Comparison of ENCODE assay signal across 16 mouse cellular contexts in genomic region chr2:68434576-68434975, GRCm38 (mm10). TPM values are rescaled to one million over a fixed set of nuclear protein-coding genes. Genes with fewer than 3 reads are reported as not detected.
DNase-seq lines count a peak whose midpoint lies in the region; ATAC-seq and TF ChIP-seq lines count a peak whose summit lies in the region.
"Had no signal": no experiment of that assay in that cellular context is flagged by ENCODE, and none has a peak within 500 bp of the region (broad histone marks: within the 10 kb centered on the region; RNA-seq: fewer than 3 reads in every experiment).

No protein-coding gene starts in this region.

- H3K4me1 ChIP-seq in heart, embryonic 11.5 days (ENCODE audit: control insufficient read depth, insufficient read depth, low read length), result peaks cover 67% of the 10 kb centered on the region
- H3K4me1 ChIP-seq in midbrain, embryonic 11.5 days (ENCODE audit: control insufficient read depth, insufficient read depth, low read length), result peaks cover 17% of the 10 kb centered on the region
- H3K4me1 ChIP-seq in midbrain, postnatal 0 days (ENCODE audit: insufficient read depth, low read length), result no peaks in the 10 kb centered on the region; the same call in 1 of the 2 replicates
- H3K4me1 ChIP-seq in heart, embryonic 16.5 days (ENCODE audit: control insufficient read depth, insufficient read depth, low read length), result peaks cover 75% of the 10 kb centered on the region

- no peak overlapping the region for H3K4me3 ChIP-seq in heart, embryonic 11.5 days (ENCODE audit: low read depth, low read length)
- H3K4me3 ChIP-seq in midbrain, embryonic 11.5 days (ENCODE audit: low read depth, low read length), result no peak overlapping the region
- H3K4me3 ChIP-seq in midbrain, postnatal 0 days (ENCODE audit: low read depth, low read length), result no peak overlapping the region
- H3K4me3 ChIP-seq in heart, embryonic 16.5 days (ENCODE audit: low read length), result no peak overlapping the region
- H3K4me3 ChIP-seq: embryonic facial prominence, embryonic 12.5 days; forebrain, embryonic 12.5 days; hindbrain, embryonic 15.5 days; kidney, embryonic 15.5 days; liver, embryonic 12.5 days; myocyte had no signal

- no peaks in the 10 kb centered on the region for H3K36me3 ChIP-seq in heart, embryonic 11.5 days (ENCODE audit: control insufficient read depth, insufficient read depth, low read length)
- no peaks in the 10 kb centered on the region for H3K36me3 ChIP-seq in midbrain, embryonic 11.5 days (ENCODE audit: control insufficient read depth, insufficient read depth, low read length)
- no peaks in the 10 kb centered on the region for H3K36me3 ChIP-seq in midbrain, postnatal 0 days (ENCODE audit: insufficient read depth, low read length)
- H3K36me3 ChIP-seq in heart, embryonic 16.5 days (ENCODE audit: control insufficient read depth, insufficient read depth), result no peaks in the 10 kb centered on the region
- H3K36me3 ChIP-seq in splenic B cell, adult 2 months (ENCODE audit: control insufficient read depth, insufficient read depth, low read length, poor library complexity, severe bottlenecking), result no peaks in the 10 kb centered on the region
- H3K36me3 ChIP-seq: embryonic facial prominence, embryonic 12.5 days; forebrain, embryonic 12.5 days; hindbrain, embryonic 15.5 days; kidney, embryonic 15.5 days; liver, embryonic 12.5 days had no signal

- no peak overlapping the region for H3K9ac ChIP-seq in heart, embryonic 11.5 days (ENCODE audit: low read depth, low read length)
- H3K9ac ChIP-seq in midbrain, embryonic 11.5 days (ENCODE audit: low read length), result no peak overlapping the region
- no peak overlapping the region for H3K9ac ChIP-seq in midbrain, postnatal 0 days (replicated peaks; ENCODE audit: low read length, poor library complexity, severe bottlenecking)
- H3K9ac ChIP-seq in heart, embryonic 16.5 days (ENCODE audit: low read length), result 0 out of 2 replicates have a peak overlapping the region, but pooled peaks have one; percentile 9
- H3K9ac ChIP-seq: embryonic facial prominence, embryonic 12.5 days; forebrain, embryonic 12.5 days; hindbrain, embryonic 15.5 days; kidney, embryonic 15.5 days; liver, embryonic 12.5 days had no signal

- ATAC-seq in heart, embryonic 11.5 days (replicated peaks; ENCODE audit: insufficient number of reproducible peaks, low FRiP score, low TSS enrichment), result no peak
- ATAC-seq in midbrain, embryonic 11.5 days (ENCODE audit: low FRiP score), result no peak
- no peak for ATAC-seq in midbrain, postnatal 0 days (ENCODE audit: low FRiP score)
- ATAC-seq in heart, embryonic 16.5 days (replicated peaks; ENCODE audit: extremely low read depth, insufficient read depth, low FRiP score), result no peak
- ATAC-seq: liver, embryonic 12.5 days had no signal

- H3K9me3 ChIP-seq in heart, embryonic 11.5 days (replicated peaks; ENCODE audit: control insufficient read depth, low read length), result no peaks in the 10 kb centered on the region
- no peaks in the 10 kb centered on the region for H3K9me3 ChIP-seq in midbrain, embryonic 11.5 days (ENCODE audit: control insufficient read depth, low read length)
- no peaks in the 10 kb centered on the region for H3K9me3 ChIP-seq in midbrain, postnatal 0 days (ENCODE audit: low read length)
- H3K9me3 ChIP-seq in heart, embryonic 16.5 days (replicated peaks; ENCODE audit: control insufficient read depth, low read length), result no peaks in the 10 kb centered on the region
- H3K9me3 ChIP-seq: embryonic facial prominence, embryonic 12.5 days; forebrain, embryonic 12.5 days; hindbrain, embryonic 15.5 days; kidney, embryonic 15.5 days; liver, embryonic 12.5 days had no signal

- no peak for TF ChIP-seq CTCF in midbrain, postnatal 0 days (IDR thresholded peaks at IDR 0.05)

- 0 out of 2 replicates have a peak overlapping the region, but pooled peaks have one; percentile 55 for H3K27ac ChIP-seq in heart, embryonic 11.5 days (ENCODE audit: low read depth, low read length)
- H3K27ac ChIP-seq in midbrain, embryonic 11.5 days (ENCODE audit: low read depth, low read length), result no peak overlapping the region
- H3K27ac ChIP-seq in midbrain, postnatal 0 days (ENCODE audit: low read depth, low read length), result no peak overlapping the region
- H3K27ac ChIP-seq in heart, embryonic 16.5 days (ENCODE audit: low read length), result peak overlapping the region; percentile 75
- H3K27ac ChIP-seq: embryonic facial prominence, embryonic 12.5 days; forebrain, embryonic 12.5 days; hindbrain, embryonic 15.5 days; kidney, embryonic 15.5 days; liver, embryonic 12.5 days had no signal

- intact Hi-C loops in heart, postnatal 10 days (cut with DNase I), result loop anchor here (5.0 kb wide), 1 partner anchor 57 kb away; no protein-coding TSS in a partner anchor

- no peaks in the 10 kb centered on the region for H3K27me3 ChIP-seq in heart, embryonic 11.5 days (ENCODE audit: control insufficient read depth, insufficient read depth, low read length)
- H3K27me3 ChIP-seq in midbrain, embryonic 11.5 days (ENCODE audit: control insufficient read depth, insufficient read depth, low read length), result no peaks in the 10 kb centered on the region
- H3K27me3 ChIP-seq in midbrain, postnatal 0 days (ENCODE audit: insufficient read depth, low read length), result no peaks in the 10 kb centered on the region
- H3K27me3 ChIP-seq in heart, embryonic 16.5 days (ENCODE audit: control insufficient read depth, insufficient read depth, low read length), result no peaks in the 10 kb centered on the region
- no peaks in the 10 kb centered on the region for H3K27me3 ChIP-seq in splenic B cell, adult 2 months (ENCODE audit: control insufficient read depth, insufficient read depth, low read length, poor library complexity, severe bottlenecking)
- H3K27me3 ChIP-seq: embryonic facial prominence, embryonic 12.5 days; forebrain, embryonic 12.5 days; hindbrain, embryonic 15.5 days; kidney, embryonic 15.5 days had no signal

- WGBS in heart, embryonic 11.5 days (ENCODE audit: insufficient replicate concordance), result 51% methylated on average over 5 of the region's 5 CpGs
- 45% methylated on average over 5 of the region's 5 CpGs for WGBS in midbrain, embryonic 11.5 days
- WGBS in midbrain, postnatal 0 days, result 41% methylated on average over 5 of the region's 5 CpGs
- 45% methylated on average over 5 of the region's 5 CpGs for WGBS in heart, embryonic 16.5 days

- no peak for DNase-seq in heart, postnatal 10 days
- DNase-seq in midbrain, embryonic 11.5 days (ENCODE audit: low spot score, missing footprints), result peak; percentile 81
- DNase-seq in midbrain, postnatal 0 days (ENCODE audit: low spot score), result no peak
- DNase-seq in splenic B cell, adult 2 months (ENCODE audit: low read depth, low spot score), result peak; percentile 5
- no peak for DNase-seq in right cerebral cortex, postnatal 36 days (ENCODE audit: low spot score in 2 of 2)
- DNase-seq: cerebellum, adult 9-11 months; lung, postnatal 4 days; right cerebral cortex, postnatal 14 days had no signal

- no peak overlapping the region for H3K4me2 ChIP-seq in heart, embryonic 11.5 days
- no peak overlapping the region for H3K4me2 ChIP-seq in midbrain, embryonic 11.5 days
- no peak overlapping the region for H3K4me2 ChIP-seq in midbrain, postnatal 0 days (ENCODE audit: low read depth, low read length, poor library complexity, severe bottlenecking)
- H3K4me2 ChIP-seq in heart, embryonic 16.5 days (ENCODE audit: low read depth, low read length), result peak overlapping the region; percentile 37; the same call in 1 of the 2 replicates
- H3K4me2 ChIP-seq: embryonic facial prominence, embryonic 12.5 days; forebrain, embryonic 12.5 days; hindbrain, embryonic 15.5 days; kidney, embryonic 15.5 days; liver, embryonic 12.5 days had no signal

RNA-seq across cellular contexts. Expression of gene Stk39, which starts 37.5 kb away (rescaled TPM):
- polyA plus RNA-seq in heart, embryonic 11.5 days (2014; fragmentation: Nextera tagmentation; extraction: Ambion mirVana), result 58.3 and 66.5 TPM in 2 replicates
- 100 to 1,000 TPM; 111 to 145 TPM for total RNA-seq in heart, postnatal 10 days (2021)
- polyA plus RNA-seq in midbrain, embryonic 11.5 days (2014; fragmentation: Nextera tagmentation; extraction: Ambion mirVana), result 51.9 and 52.5 TPM in 2 replicates
- 33.9 and 37.9 TPM in 2 replicates for total RNA-seq in midbrain, postnatal 0 days (2014; rRNA removed)
- polyA plus RNA-seq in midbrain, postnatal 0 days (2015; fragmentation: Nextera tagmentation; extraction: Ambion mirVana), result 20.9 and 23.4 TPM in 2 replicates
- polyA plus RNA-seq in heart, embryonic 16.5 days (2015; fragmentation: Nextera tagmentation; extraction: Ambion mirVana), result 61.8 and 66.0 TPM in 2 replicates

Comparison
In these comparisons a context has a peak if more than half of its experiments do, and no peak if none do; other contexts are left out.
1. DNase-seq: peak in midbrain, embryonic 11.5 days (single experiment) and splenic B cell, adult 2 months (single experiment); none in heart, postnatal 10 days (0 of 2), midbrain, postnatal 0 days (single experiment) and right cerebral cortex, postnatal 36 days (0 of 2).
2. H3K27ac ChIP-seq: peak in heart, embryonic 11.5 days (single experiment) and heart, embryonic 16.5 days (single experiment); none in midbrain, embryonic 11.5 days (single experiment) and midbrain, postnatal 0 days (single experiment).